Mouse (Mus musculus) kidney, adult 8-10 months (tissue): ENCODE measurements around the gene Pkd2l1.
"Not testable (repeated sequence)": the region's sequence is repeated elsewhere in the genome, so short reads cannot be mapped to it uniquely, and the experiment has no call there.

Source experiments
- DNase-seq, 2 experiments: peaks; one replicate each; pipeline ENCODE4 v3.0.0; 2022

The Pkd2l1 gene

GRCm38 (mm10) chr19:44153781-44154180 lies 38.5 kb downstream of the Pkd2l1 start:
- no peak for DNase-seq

- DNase-seq, result no peak
Measured at GRCm38 (mm10) chr19:44148991-44149390, 43.3 kb downstream of the Pkd2l1 start.

- no peak for DNase-seq
Measured at GRCm38 (mm10) chr19:44148345-44148744, 43.9 kb downstream of the Pkd2l1 start.

GRCm38 (mm10) chr19:44146951-44147350 lies 45.3 kb downstream of the Pkd2l1 start:
- no peak for DNase-seq

- DNase-seq, result no peak
Measured at GRCm38 (mm10) chr19:44146568-44146879, 45.7 kb downstream of the Pkd2l1 start.

GRCm38 (mm10) chr19:44145702-44146567 lies 46.3 kb downstream of the Pkd2l1 start, which contains the start of gene Bloc1s2:
Gene Bloc1s2 (minus strand): TSS chr19:44146446.
- DNase-seq, result peak; percentile 89 to 94

GRCm38 (mm10) chr19:44144366-44144765 lies 47.9 kb downstream of the Pkd2l1 start:
- DNase-seq, result no peak

GRCm38 (mm10) chr19:44135960-44136485 lies 56.2 kb downstream of the Pkd2l1 start:
- no peak for DNase-seq

- DNase-seq, result peak; percentile 83 to 87
Measured at GRCm38 (mm10) chr19:44135072-44135959, 56.9 kb downstream of the Pkd2l1 start, which contains the start of gene Cwf19l1. Gene Cwf19l1 (minus strand): TSS chr19:44135876.

GRCm38 (mm10) chr19:44132917-44133316 lies 59.3 kb downstream of the Pkd2l1 start:
- no peak for DNase-seq

GRCm38 (mm10) chr19:44128560-44128959 lies 63.7 kb downstream of the Pkd2l1 start:
- DNase-seq, result no peak

GRCm38 (mm10) chr19:44127729-44128497 lies 64.3 kb downstream of the Pkd2l1 start:
- DNase-seq, result no peak

GRCm38 (mm10) chr19:44121137-44121536 lies 71.1 kb downstream of the Pkd2l1 start:
- no peak for DNase-seq

GRCm38 (mm10) chr19:44120686-44121085 lies 71.6 kb downstream of the Pkd2l1 start:
- not testable (repeated sequence) for DNase-seq

- no peak for DNase-seq
Measured at GRCm38 (mm10) chr19:44117793-44118192, 74.4 kb downstream of the Pkd2l1 start.

- peak in 1 of 2 experiments; percentile 38 for DNase-seq
Measured at GRCm38 (mm10) chr19:44111706-44112105, 80.5 kb downstream of the Pkd2l1 start.

- peak; percentile 86 to 87 for DNase-seq
Measured at GRCm38 (mm10) chr19:44110356-44110755, 81.9 kb downstream of the Pkd2l1 start.

GRCm38 (mm10) chr19:44108996-44109395 lies 83.2 kb downstream of the Pkd2l1 start:
- DNase-seq, result peak; percentile 64 to 69

GRCm38 (mm10) chr19:44107661-44108521 lies 84.4 kb downstream of the Pkd2l1 start:
- DNase-seq, result no peak

GRCm38 (mm10) chr19:44106831-44107660 lies 85.2 kb downstream of the Pkd2l1 start, which contains the start of gene Chuk:
Gene Chuk (minus strand): TSS chr19:44107480.
- peak; percentile 95 to 97 for DNase-seq
